Mouse (Mus musculus) MEL (cell line): ENCODE measurements around the gene Il1f5.

Source experiments
- BHLHE40 ChIP-seq: IDR thresholded peaks from 2 replicates; pipeline ENCODE4 v1.6.1; 2012; ENCODE audit warnings: low read depth, mild to moderate bottlenecking, inconsistent platforms, low read length, improper control_type of control experiment, borderline replicate concordance
- CTCF ChIP-seq, 3 experiments: IDR thresholded peaks in 2 of 3; conservative IDR thresholded peaks in 1 of 3; 2 replicates each; pipeline ENCODE4 v1.5.1; 2011 to 2012; ENCODE audit warnings: low read length in 3 of 3, low read depth in 2 of 3, mild to moderate bottlenecking in 2 of 3, improper control_type of control experiment in 1 of 3, inconsistent platforms in 1 of 3, mixed read lengths in 1 of 3, moderate library complexity in 1 of 3; ENCODE audit not compliant: control insufficient read depth in 1 of 3, insufficient read depth in 1 of 3, poor library complexity in 1 of 3, severe bottlenecking in 1 of 3
- MAX ChIP-seq: IDR thresholded peaks from 2 replicates; pipeline ENCODE4 v1.6.1; 2011; ENCODE audit warnings: low read length, improper control_type of control experiment
- MAZ ChIP-seq: IDR thresholded peaks from 2 replicates; pipeline ENCODE4 v1.6.1; 2012; ENCODE audit warnings: low read depth, mild to moderate bottlenecking, inconsistent platforms, low read length, improper control_type of control experiment
- NRF1 ChIP-seq: IDR thresholded peaks from 2 replicates; pipeline ENCODE4 v1.6.1; 2014; ENCODE audit warnings: low read depth, mild to moderate bottlenecking, inconsistent platforms, low read length, improper control_type of control experiment, moderate library complexity; ENCODE audit not compliant: poor library complexity, insufficient read depth, severe bottlenecking
- POLR2A ChIP-seq, 2 experiments: IDR thresholded peaks; 2 replicates each; pipeline ENCODE4 v1.6.1; 2011 to 2012; ENCODE audit warnings: low read length in 2 of 2, mild to moderate bottlenecking in 2 of 2, control low read depth in 1 of 2, improper control_type of control experiment in 1 of 2, low read depth in 1 of 2, moderate library complexity in 1 of 2; ENCODE audit not compliant: control insufficient read depth in 1 of 2, insufficient read depth in 1 of 2, poor library complexity in 1 of 2
- TBP ChIP-seq: IDR thresholded peaks from 2 replicates; pipeline ENCODE4 v1.8.0; 2011; ENCODE audit warnings: low read depth, low read length, improper control_type of control experiment
- ZC3H11A ChIP-seq: IDR thresholded peaks from 2 replicates; pipeline ENCODE4 v1.6.1; 2012; ENCODE audit warnings: low read depth, mild to moderate bottlenecking, inconsistent platforms, low read length, improper control_type of control experiment
- ZKSCAN1 ChIP-seq: IDR thresholded peaks from 2 replicates; pipeline ENCODE4 v1.6.1; 2012; ENCODE audit warnings: low read depth, mild to moderate bottlenecking, inconsistent platforms, low read length, improper control_type of control experiment, moderate library complexity

GRCm38 (mm10) chr2:24311302-24312001 lies 34.7 kb downstream of the Il1f5 start:
- TF ChIP-seq POLR2A (IDR thresholded peaks at IDR 0.05; ENCODE audit: control insufficient read depth in 1 of 2, insufficient read depth in 1 of 2, low read depth in 1 of 2, low read length in 2 of 2, poor library complexity in 1 of 2) (no peak), CTCF (IDR thresholded peaks at IDR 0.05 in 2 of 3, conservative IDR thresholded peaks at IDR 0.05 in 1 of 3; ENCODE audit: control insufficient read depth in 1 of 3, insufficient read depth in 1 of 3, low read depth in 2 of 3, low read length in 3 of 3, poor library complexity in 1 of 3, severe bottlenecking in 1 of 3) (no peak), BHLHE40 (no peak), TBP (no peak), ZKSCAN1 (no peak), ZC3H11A (no peak), NRF1 (no peak), MAZ (no peak), MAX (no peak)
